Mouse (Mus musculus) kidney, adult 11 months (tissue): ENCODE data around the gene Gm8677.
"Not testable (repeated sequence)": the region's sequence is repeated elsewhere in the genome, so short reads cannot be mapped to it uniquely, and the experiment has no call there.

Experiments used
- DNase-seq: peaks from one replicate; pipeline ENCODE4 v3.0.0; 2022

Gm8677 gene

DNA sequence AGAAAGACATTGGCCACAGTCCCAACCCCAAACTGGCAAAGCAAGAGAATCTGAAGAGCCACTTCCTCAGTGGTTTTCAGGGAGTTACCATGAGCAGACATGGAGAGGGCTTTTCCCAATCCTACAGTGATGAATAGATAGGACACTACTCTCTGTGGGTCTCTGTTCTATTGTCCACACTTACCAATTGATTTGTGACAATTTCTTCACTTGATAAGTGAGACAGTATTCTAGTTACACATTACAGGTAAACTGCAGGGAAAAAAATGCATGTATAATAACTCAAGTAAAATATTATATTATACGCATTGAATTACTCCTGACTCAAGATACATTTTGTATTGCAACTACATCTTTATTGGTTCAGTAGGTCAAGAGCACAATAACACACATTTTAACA, at the start of gene Gm8677:
Gene Gm8677, minus strand, starts transcription at position 101 of the 400 bp plus-strand sequence.
- not testable (repeated sequence) for DNase-seq

DNA sequence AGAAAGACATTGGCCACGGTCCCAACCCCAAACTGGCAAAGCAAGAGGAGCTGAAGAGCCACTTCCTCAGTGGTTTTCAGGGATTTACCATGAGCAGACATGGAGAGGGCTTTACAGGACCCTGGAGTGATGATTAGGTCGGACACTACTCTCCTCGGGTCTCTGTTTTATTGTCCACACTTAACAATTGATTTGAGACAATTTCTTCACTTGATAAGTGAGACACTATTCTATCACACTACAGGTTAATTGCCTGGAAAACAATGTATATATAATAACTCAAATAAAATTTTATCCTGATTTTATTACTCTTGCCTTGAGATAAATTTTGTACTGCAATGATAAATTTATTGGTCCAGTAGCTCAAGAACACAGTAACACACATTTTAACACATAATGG, 30.6 kb upstream of the Gm8677 start, which contains the start of gene Gm4201:
Gene Gm4201, minus strand, starts transcription at position 101 of the 400 bp plus-strand sequence.
- DNase-seq, result not testable (repeated sequence)

DNA sequence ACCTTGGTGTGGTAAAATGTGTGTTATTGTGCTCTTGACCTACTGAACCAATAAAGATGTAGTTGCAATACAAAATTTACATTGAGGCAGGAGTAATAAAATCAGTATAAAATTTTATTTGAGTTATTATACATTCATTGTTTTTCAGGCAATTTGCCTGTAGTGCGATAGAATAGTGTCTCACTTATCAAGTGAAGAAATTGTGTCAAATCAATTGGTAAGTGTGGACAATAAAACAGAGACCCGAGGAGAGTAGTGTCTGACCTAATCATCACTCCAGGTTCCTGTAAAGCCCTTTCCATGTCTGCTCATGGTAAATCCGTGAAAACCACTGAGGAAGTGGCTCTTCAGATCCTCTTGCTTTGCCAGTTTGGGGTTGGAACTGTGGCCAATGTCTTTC, 12.0 kb downstream of the Gm8677 start, which contains the start of gene Vmn1r152:
Gene Vmn1r152, plus strand, starts transcription at position 301 of the 400 bp plus-strand sequence.
- DNase-seq, result not testable (repeated sequence)

DNA sequence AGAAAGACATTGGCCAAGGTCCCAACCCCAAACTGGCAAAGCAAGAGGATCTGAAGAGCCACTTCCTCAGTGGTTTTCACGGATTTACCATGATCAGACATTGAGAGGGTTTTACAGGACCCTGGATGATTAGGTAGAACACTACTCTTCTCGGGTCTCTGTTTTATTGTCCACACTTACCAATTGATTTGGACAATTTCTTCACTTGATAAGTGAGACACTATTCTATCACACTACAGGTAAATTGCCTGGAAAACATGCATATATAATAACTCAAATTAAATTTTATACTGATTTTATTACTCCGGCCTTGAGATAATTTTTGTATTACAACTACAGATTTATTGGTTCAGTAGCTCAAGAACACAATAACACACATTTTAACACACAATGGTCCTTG, 35.1 kb downstream of the Gm8677 start, which contains the start of gene Vmn1r151:
Gene Vmn1r151, minus strand, starts transcription at position 101 of the 400 bp plus-strand sequence.
- not testable (repeated sequence) for DNase-seq
